Mouse (Mus musculus): ENCODE measurements around the gene Phactr2. TPM values are rescaled to one million over a fixed set of nuclear protein-coding genes. Genes with fewer than 3 reads are reported as not detected.
"Not testable (repeated sequence)": the region's sequence is repeated elsewhere in the genome, so short reads cannot be mapped to it uniquely, and the experiment has no call there.

The Phactr2 gene
- polyA plus RNA-seq (2016; fragmentation: Nextera tagmentation; extraction: Ambion mirVana) = 58.1 and 65.7 TPM in 2 replicates

GRCm38 (mm10) chr10:13473833-13474567 is at the start of gene Phactr2:
Gene Phactr2 (minus strand): TSS chr10:13474412.
- Histone ChIP-seq H3K36me3 (no peaks in the 10 kb centered on the region), H3K9me3 (replicated peaks) (no peaks in the 10 kb centered on the region), H3K4me2 (peak within 1 kb of the TSS; percentile 97), H3K27ac (ENCODE audit: poor library complexity, severe bottlenecking) (no peak within 1 kb of the TSS), H3K4me1 (replicated peaks) (peaks cover 14% of the 10 kb centered on the region), H3K9ac (peak within 1 kb of the TSS; percentile 83), H3K27me3 (replicated peaks) (peaks cover 29% of the 10 kb centered on the region), H3K4me3 (peak within 1 kb of the TSS; percentile 66)
- WGBS = under 1% methylated on average over 71 of the region's 71 CpGs
- ATAC-seq (ENCODE audit: insufficient number of reproducible peaks, low FRiP score) = peak; percentile 72

GRCm38 (mm10) chr10:13521857-13522256 is 47.6 kb upstream of the Phactr2 start:
- no peaks in the 10 kb centered on the region for H3K9me3 ChIP-seq (replicated peaks)
- no peak overlapping the region for H3K4me2 ChIP-seq
- ATAC-seq (ENCODE audit: insufficient number of reproducible peaks, low FRiP score) = no peak
- H3K27ac ChIP-seq (ENCODE audit: poor library complexity, severe bottlenecking) = no peak overlapping the region
- no peak overlapping the region for H3K4me3 ChIP-seq
- H3K27me3 ChIP-seq (replicated peaks) = no peaks in the 10 kb centered on the region
- 83% methylated on average over 4 of the region's 4 CpGs for WGBS
- peaks cover 13% of the 10 kb centered on the region for H3K36me3 ChIP-seq
- H3K9ac ChIP-seq = no peak overlapping the region
- no peaks in the 10 kb centered on the region for H3K4me1 ChIP-seq (replicated peaks)

- Histone ChIP-seq H3K27ac (ENCODE audit: poor library complexity, severe bottlenecking) (no peak overlapping the region), H3K9ac (no peak overlapping the region), H3K4me3 (no peak overlapping the region), H3K4me1 (replicated peaks) (peaks cover 19% of the 10 kb centered on the region), H3K9me3 (replicated peaks) (no peaks in the 10 kb centered on the region), H3K27me3 (replicated peaks) (no peaks in the 10 kb centered on the region), H3K36me3 (peaks cover 28% of the 10 kb centered on the region), H3K4me2 (peak overlapping the region; percentile 83)
- peak; percentile 5; the same call in 1 of the 2 replicates for ATAC-seq (ENCODE audit: insufficient number of reproducible peaks, low FRiP score)
- WGBS = 45% methylated on average over 8 of the region's 8 CpGs
Observed at GRCm38 (mm10) chr10:13502371-13502770, 28.2 kb upstream of the Phactr2 start.

- Histone ChIP-seq H3K36me3 (peaks cover 25% of the 10 kb centered on the region), H3K4me1 (replicated peaks) (peaks cover 25% of the 10 kb centered on the region), H3K4me3 (peak overlapping the region; percentile 70), H3K9ac (peak overlapping the region; percentile 80), H3K4me2 (peak overlapping the region; percentile 83)
- H3K27ac ChIP-seq (ENCODE audit: poor library complexity, severe bottlenecking); H3K27me3 ChIP-seq (replicated peaks); H3K9me3 ChIP-seq (replicated peaks); ATAC-seq (ENCODE audit: insufficient number of reproducible peaks, low FRiP score): not testable (repeated sequence)
- WGBS = 51% methylated on average over 4 of the region's 4 CpGs
Observed at GRCm38 (mm10) chr10:13501533-13501932, 27.3 kb upstream of the Phactr2 start.

- Histone ChIP-seq H3K4me1 (replicated peaks) (peaks cover 30% of the 10 kb centered on the region), H3K36me3 (peaks cover 22% of the 10 kb centered on the region), H3K9ac (peak overlapping the region; percentile 80), H3K9me3 (replicated peaks) (no peaks in the 10 kb centered on the region), H3K4me2 (peak overlapping the region; percentile 83), H3K27me3 (replicated peaks) (no peaks in the 10 kb centered on the region), H3K27ac (ENCODE audit: poor library complexity, severe bottlenecking) (peak overlapping the region; percentile 4; the same call in 1 of the 2 replicates), H3K4me3 (peak overlapping the region; percentile 70)
- under 1% methylated on average over 28 of the region's 30 CpGs for WGBS
- ATAC-seq (ENCODE audit: insufficient number of reproducible peaks, low FRiP score) = peak; percentile 82
Observed at GRCm38 (mm10) chr10:13500938-13501496, 26.8 kb upstream of the Phactr2 start.

- no peak for ATAC-seq (ENCODE audit: insufficient number of reproducible peaks, low FRiP score)
- no peaks in the 10 kb centered on the region for H3K27me3 ChIP-seq (replicated peaks)
Observed at GRCm38 (mm10) chr10:13500473-13500872, 26.3 kb upstream of the Phactr2 start.

GRCm38 (mm10) chr10:13499331-13499730 is 25.1 kb upstream of the Phactr2 start, which contains the start of gene Fuca2:
Gene Fuca2 (plus strand): TSS chr10:13499540.
- no peak within 1 kb of the TSS for H3K9ac ChIP-seq

More at GRCm38 (mm10) chr10:13500473-13500872, 26.3 kb upstream of the Phactr2 start:
- H3K4me2 ChIP-seq = peak overlapping the region; percentile 83
- no peaks in the 10 kb centered on the region for H3K9me3 ChIP-seq (replicated peaks)
- H3K4me3 ChIP-seq = peak overlapping the region; percentile 70
- WGBS = 48% methylated on average over 9 of the region's 9 CpGs
- peaks cover 17% of the 10 kb centered on the region for H3K36me3 ChIP-seq
- H3K27ac ChIP-seq (ENCODE audit: poor library complexity, severe bottlenecking) = peak overlapping the region; percentile 4; the same call in 1 of the 2 replicates
- H3K9ac ChIP-seq = 0 out of 2 replicates have a peak overlapping the region, but pooled peaks have one; percentile 80
- peaks cover 30% of the 10 kb centered on the region for H3K4me1 ChIP-seq (replicated peaks)

GRCm38 (mm10) chr10:13496315-13496714 is 22.1 kb upstream of the Phactr2 start:
- H3K9ac ChIP-seq = no peak overlapping the region
- no peak overlapping the region for H3K4me3 ChIP-seq
- H3K4me2 ChIP-seq = no peak overlapping the region
- H3K36me3 ChIP-seq = no peaks in the 10 kb centered on the region
- H3K27me3 ChIP-seq (replicated peaks) = no peaks in the 10 kb centered on the region
- ATAC-seq (ENCODE audit: insufficient number of reproducible peaks, low FRiP score) = no peak
- H3K27ac ChIP-seq (ENCODE audit: poor library complexity, severe bottlenecking) = no peak overlapping the region
- no peaks in the 10 kb centered on the region for H3K9me3 ChIP-seq (replicated peaks)
- H3K4me1 ChIP-seq (replicated peaks) = peaks cover 16% of the 10 kb centered on the region
- 62% methylated on average over 3 of the region's 3 CpGs for WGBS

More at GRCm38 (mm10) chr10:13499331-13499730, 25.1 kb upstream of the Phactr2 start, which contains the start of gene Fuca2:
- H3K4me3 ChIP-seq = no peak within 1 kb of the TSS
- no peaks in the 10 kb centered on the region for H3K9me3 ChIP-seq (replicated peaks)
- ATAC-seq (ENCODE audit: insufficient number of reproducible peaks, low FRiP score) = no peak
- no peaks in the 10 kb centered on the region for H3K27me3 ChIP-seq (replicated peaks)
- no peak within 1 kb of the TSS for H3K27ac ChIP-seq (ENCODE audit: poor library complexity, severe bottlenecking)
- H3K4me2 ChIP-seq = no peak within 1 kb of the TSS
- WGBS = 82% methylated on average over 2 of the region's 2 CpGs
- peaks cover 30% of the 10 kb centered on the region for H3K4me1 ChIP-seq (replicated peaks)
- H3K36me3 ChIP-seq = peaks cover 5% of the 10 kb centered on the region

- WGBS = 80% methylated on average over 9 of the region's 9 CpGs
Observed at GRCm38 (mm10) chr10:13493978-13494686, 19.9 kb upstream of the Phactr2 start.

GRCm38 (mm10) chr10:13489671-13490070 is 15.5 kb upstream of the Phactr2 start:
- H3K9ac ChIP-seq = no peak overlapping the region
- H3K36me3 ChIP-seq = no peaks in the 10 kb centered on the region
- H3K27ac ChIP-seq (ENCODE audit: poor library complexity, severe bottlenecking) = no peak overlapping the region; the same call in 1 of the 2 replicates
- ATAC-seq (ENCODE audit: insufficient number of reproducible peaks, low FRiP score) = peak; percentile 39; the same call in 1 of the 2 replicates
- no peak overlapping the region for H3K4me2 ChIP-seq
- H3K27me3 ChIP-seq (replicated peaks) = no peaks in the 10 kb centered on the region
- WGBS = 43% methylated on average over 6 of the region's 6 CpGs
- no peak overlapping the region for H3K4me3 ChIP-seq
- peaks cover 10% of the 10 kb centered on the region; the same call in 1 of the 2 replicates for H3K4me1 ChIP-seq (replicated peaks)
- H3K9me3 ChIP-seq (replicated peaks) = no peaks in the 10 kb centered on the region

More at GRCm38 (mm10) chr10:13493978-13494686, 19.9 kb upstream of the Phactr2 start:
- Histone ChIP-seq H3K9ac (no peak overlapping the region), H3K4me2 (no peak overlapping the region), H3K27ac (ENCODE audit: poor library complexity, severe bottlenecking) (no peak overlapping the region), H3K27me3 (replicated peaks) (no peaks in the 10 kb centered on the region), H3K9me3 (replicated peaks) (no peaks in the 10 kb centered on the region), H3K4me3 (no peak overlapping the region), H3K4me1 (replicated peaks) (peaks cover 18% of the 10 kb centered on the region), H3K36me3 (no peaks in the 10 kb centered on the region)
- no peak for ATAC-seq (ENCODE audit: insufficient number of reproducible peaks, low FRiP score)

GRCm38 (mm10) chr10:13485958-13486357 is 11.7 kb upstream of the Phactr2 start:
- peaks cover 10% of the 10 kb centered on the region; the same call in 1 of the 2 replicates for H3K4me1 ChIP-seq (replicated peaks)
- H3K4me3 ChIP-seq = no peak overlapping the region
- 76% methylated on average over 4 of the region's 4 CpGs for WGBS
- H3K27me3 ChIP-seq (replicated peaks) = no peaks in the 10 kb centered on the region
- no peaks in the 10 kb centered on the region for H3K9me3 ChIP-seq (replicated peaks)
- ATAC-seq (ENCODE audit: insufficient number of reproducible peaks, low FRiP score) = no peak
- H3K36me3 ChIP-seq = no peaks in the 10 kb centered on the region
- H3K4me2 ChIP-seq = no peak overlapping the region
- H3K27ac ChIP-seq (ENCODE audit: poor library complexity, severe bottlenecking) = no peak overlapping the region
- H3K9ac ChIP-seq = no peak overlapping the region
